Mouse (Mus musculus) c-Kit-positive CD71-positive TER-119-positive erythroid progenitor cells, embryonic 14.5 days (primary cell): ENCODE data around the gene Adamts12.

Source experiments
- DNase-seq: peaks from one replicate; pipeline ENCODE4 v3.0.0-alpha.2; 2013; ENCODE audit warnings: low spot score

Adamts12 gene

GRCm38 (mm10) chr15:11064558-11065411 is at the start of gene Adamts12:
Gene Adamts12, plus strand, starts transcription at chr15:11064790.
- DNase-seq = no peak

GRCm38 (mm10) chr15:11014931-11015330 is 49.7 kb upstream of the Adamts12 start:
- no peak for DNase-seq

- DNase-seq = no peak
Measured at GRCm38 (mm10) chr15:11026801-11027561, 37.6 kb upstream of the Adamts12 start.

GRCm38 (mm10) chr15:11030188-11030587 is 34.4 kb upstream of the Adamts12 start:
- no peak for DNase-seq

GRCm38 (mm10) chr15:11035947-11036474 is 28.6 kb upstream of the Adamts12 start:
- DNase-seq = no peak

GRCm38 (mm10) chr15:11036535-11037375 is 27.8 kb upstream of the Adamts12 start:
- DNase-seq = no peak

- no peak for DNase-seq
Measured at GRCm38 (mm10) chr15:11037376-11037695, 27.3 kb upstream of the Adamts12 start.

GRCm38 (mm10) chr15:11037711-11038110 is 26.9 kb upstream of the Adamts12 start, which contains the start of gene Rxfp3:
Gene Rxfp3, minus strand, starts transcription at chr15:11037991.
- DNase-seq = no peak

- peak; percentile 13 for DNase-seq
Measured at GRCm38 (mm10) chr15:11038476-11038875, 26.1 kb upstream of the Adamts12 start.

GRCm38 (mm10) chr15:11040067-11040466 is 24.5 kb upstream of the Adamts12 start:
- no peak for DNase-seq

- no peak for DNase-seq
Measured at GRCm38 (mm10) chr15:11041229-11041628, 23.4 kb upstream of the Adamts12 start.

GRCm38 (mm10) chr15:11042828-11043227 is 21.8 kb upstream of the Adamts12 start:
- no peak for DNase-seq

- DNase-seq = no peak
Measured at GRCm38 (mm10) chr15:11053678-11054439, 10.7 kb upstream of the Adamts12 start.

- DNase-seq = no peak
Measured at GRCm38 (mm10) chr15:11054440-11055080, 10.0 kb upstream of the Adamts12 start.

GRCm38 (mm10) chr15:11062903-11063302 is 1.7 kb upstream of the Adamts12 start:
- DNase-seq = no peak

GRCm38 (mm10) chr15:11064160-11064557 is 431 bp upstream of the Adamts12 start:
- no peak for DNase-seq

GRCm38 (mm10) chr15:11065528-11066171 is 1.1 kb downstream of the Adamts12 start:
- no peak for DNase-seq

GRCm38 (mm10) chr15:11066299-11066698 is 1.7 kb downstream of the Adamts12 start:
- DNase-seq = no peak

- no peak for DNase-seq
Measured at GRCm38 (mm10) chr15:11067891-11068290, 3.3 kb downstream of the Adamts12 start.

GRCm38 (mm10) chr15:11075726-11076361 is 11.3 kb downstream of the Adamts12 start:
- DNase-seq = no peak
